Mouse (Mus musculus): ENCODE measurements around the gene Rpa1.

DNA sequence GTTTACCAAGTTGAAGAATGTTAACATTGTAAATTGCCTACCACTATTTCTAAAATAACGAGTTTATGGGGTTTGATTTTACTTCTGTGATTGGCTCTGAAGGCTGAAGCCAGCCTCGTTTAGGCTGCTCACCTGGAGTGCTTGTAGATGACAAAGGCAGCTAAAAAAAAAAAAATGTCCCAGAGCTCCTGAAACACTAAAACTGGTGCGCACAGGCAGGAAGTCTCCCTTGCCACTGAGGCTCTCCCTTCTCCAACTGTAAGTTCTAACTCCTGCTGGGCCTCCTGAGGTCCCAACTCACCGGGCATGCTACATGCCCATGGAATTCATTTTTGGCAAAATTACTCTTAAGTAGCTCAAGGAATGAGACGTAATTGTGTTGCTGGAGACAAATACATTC, 28.9 kb downstream of the Rpa1 start:
- TF ChIP-seq CTCF (IDR thresholded peaks at IDR 0.05; ENCODE audit: control insufficient read depth, insufficient read depth, insufficient replicate concordance, low read depth, low read length), result no peak
- TF ChIP-seq POLR2A (IDR thresholded peaks at IDR 0.05; ENCODE audit: control insufficient read depth, low read depth, low read length), result no peak
